Mouse (Mus musculus): ENCODE results near the gene Pde10a. TPM values are rescaled to one million over a fixed set of nuclear protein-coding genes. Genes with fewer than 3 reads are reported as not detected.

Pde10a gene
- polyA plus RNA-seq, 1 experiment from 2014 or later: 1.7 TPM

- no peak overlapping the region for H3K4me2 ChIP-seq
- H3K4me1 ChIP-seq: no peaks in the 10 kb centered on the region
- 51% methylated on average over 13 of the region's 13 CpGs for WGBS (ENCODE audit: insufficient replicate concordance)
- no peak overlapping the region for H3K27ac ChIP-seq
- no peak overlapping the region for H3K4me3 ChIP-seq
- no peaks in the 10 kb centered on the region for H3K36me3 ChIP-seq
- H3K9ac ChIP-seq: no peak overlapping the region
- ATAC-seq: no peak
- no peaks in the 10 kb centered on the region; the same call in 1 of the 2 replicates for H3K27me3 ChIP-seq (replicated peaks)
- H3K9me3 ChIP-seq (replicated peaks): no peaks in the 10 kb centered on the region
Measured at GRCm38 (mm10) chr17:8892193-8892985, 367.2 kb downstream of the Pde10a start.

- Histone ChIP-seq H3K4me3 (no peak overlapping the region), H3K4me2 (no peak overlapping the region), H3K36me3 (no peaks in the 10 kb centered on the region), H3K9me3 (replicated peaks) (no peaks in the 10 kb centered on the region), H3K27me3 (replicated peaks) (no peaks in the 10 kb centered on the region; the same call in 1 of the 2 replicates), H3K4me1 (no peaks in the 10 kb centered on the region), H3K9ac (no peak overlapping the region), H3K27ac (no peak overlapping the region)
- WGBS (ENCODE audit: insufficient replicate concordance): 72% methylated on average over 14 of the region's 14 CpGs
- no peak for ATAC-seq
Measured at GRCm38 (mm10) chr17:8895991-8896390, 370.8 kb downstream of the Pde10a start.

- Histone ChIP-seq H3K27ac (no peak overlapping the region), H3K4me1 (no peaks in the 10 kb centered on the region), H3K4me2 (no peak overlapping the region), H3K9me3 (replicated peaks) (no peaks in the 10 kb centered on the region), H3K36me3 (no peaks in the 10 kb centered on the region), H3K27me3 (replicated peaks) (no peaks in the 10 kb centered on the region; the same call in 1 of the 2 replicates), H3K9ac (no peak overlapping the region), H3K4me3 (no peak overlapping the region)
- WGBS (ENCODE audit: insufficient replicate concordance): 72% methylated on average over 10 of the region's 10 CpGs
- ATAC-seq: no peak
Measured at GRCm38 (mm10) chr17:8897749-8898148, 372.6 kb downstream of the Pde10a start.

- Histone ChIP-seq H3K36me3 (no peaks in the 10 kb centered on the region), H3K4me3 (no peak overlapping the region), H3K27me3 (replicated peaks) (no peaks in the 10 kb centered on the region; the same call in 1 of the 2 replicates), H3K27ac (no peak overlapping the region), H3K9ac (no peak overlapping the region), H3K9me3 (replicated peaks) (no peaks in the 10 kb centered on the region), H3K4me2 (no peak overlapping the region), H3K4me1 (no peaks in the 10 kb centered on the region)
- ATAC-seq: no peak
- 79% methylated on average over 8 of the region's 8 CpGs for WGBS (ENCODE audit: insufficient replicate concordance)
Measured at GRCm38 (mm10) chr17:8898221-8898620, 373.0 kb downstream of the Pde10a start.

- no peak overlapping the region for H3K4me2 ChIP-seq
- H3K4me3 ChIP-seq: no peak overlapping the region
- no peaks in the 10 kb centered on the region for H3K4me1 ChIP-seq
- H3K9ac ChIP-seq: no peak overlapping the region
- no peak for ATAC-seq
- H3K36me3 ChIP-seq: no peaks in the 10 kb centered on the region
- WGBS (ENCODE audit: insufficient replicate concordance): 79% methylated on average over 7 of the region's 7 CpGs
- no peaks in the 10 kb centered on the region; the same call in 1 of the 2 replicates for H3K27me3 ChIP-seq (replicated peaks)
- no peak overlapping the region for H3K27ac ChIP-seq
- no peaks in the 10 kb centered on the region for H3K9me3 ChIP-seq (replicated peaks)
Measured at GRCm38 (mm10) chr17:8899212-8899611, 374.0 kb downstream of the Pde10a start.

- Histone ChIP-seq H3K27me3 (replicated peaks) (no peaks in the 10 kb centered on the region), H3K36me3 (no peaks in the 10 kb centered on the region), H3K27ac (no peak overlapping the region), H3K9ac (no peak overlapping the region), H3K9me3 (replicated peaks) (no peaks in the 10 kb centered on the region), H3K4me1 (no peaks in the 10 kb centered on the region), H3K4me2 (no peak overlapping the region), H3K4me3 (no peak overlapping the region)
- WGBS (ENCODE audit: insufficient replicate concordance): 78% methylated on average over 5 of the region's 5 CpGs
- no peak for ATAC-seq
Measured at GRCm38 (mm10) chr17:8903555-8904283, 378.5 kb downstream of the Pde10a start.

GRCm38 (mm10) chr17:8910571-8910970 lies 385.4 kb downstream of the Pde10a start:
- Histone ChIP-seq H3K4me1 (no peaks in the 10 kb centered on the region), H3K9ac (no peak overlapping the region), H3K4me3 (no peak overlapping the region), H3K27ac (no peak overlapping the region), H3K9me3 (replicated peaks) (no peaks in the 10 kb centered on the region), H3K4me2 (no peak overlapping the region), H3K36me3 (no peaks in the 10 kb centered on the region), H3K27me3 (replicated peaks) (no peaks in the 10 kb centered on the region)
- ATAC-seq: no peak
- 54% methylated on average over 5 of the region's 5 CpGs for WGBS (ENCODE audit: insufficient replicate concordance)

- Histone ChIP-seq H3K4me2 (no peak overlapping the region), H3K4me3 (no peak overlapping the region), H3K9ac (no peak overlapping the region), H3K9me3 (replicated peaks) (no peaks in the 10 kb centered on the region), H3K4me1 (no peaks in the 10 kb centered on the region), H3K27me3 (replicated peaks) (no peaks in the 10 kb centered on the region), H3K36me3 (no peaks in the 10 kb centered on the region), H3K27ac (no peak overlapping the region)
- no peak for ATAC-seq
- WGBS (ENCODE audit: insufficient replicate concordance): 70% methylated on average over 3 of the region's 3 CpGs
Measured at GRCm38 (mm10) chr17:8912933-8913332, 387.8 kb downstream of the Pde10a start.

GRCm38 (mm10) chr17:8915693-8916092 lies 390.5 kb downstream of the Pde10a start:
- Histone ChIP-seq H3K4me2 (no peak overlapping the region), H3K4me3 (no peak overlapping the region), H3K27ac (no peak overlapping the region), H3K9ac (no peak overlapping the region), H3K36me3 (no peaks in the 10 kb centered on the region), H3K9me3 (replicated peaks) (no peaks in the 10 kb centered on the region), H3K4me1 (no peaks in the 10 kb centered on the region), H3K27me3 (replicated peaks) (no peaks in the 10 kb centered on the region)
- ATAC-seq: no peak

- Histone ChIP-seq H3K9me3 (replicated peaks) (no peaks in the 10 kb centered on the region), H3K27ac (no peak overlapping the region), H3K4me3 (no peak overlapping the region), H3K9ac (no peak overlapping the region), H3K4me2 (no peak overlapping the region), H3K27me3 (replicated peaks) (peaks cover 9% of the 10 kb centered on the region), H3K4me1 (no peaks in the 10 kb centered on the region), H3K36me3 (no peaks in the 10 kb centered on the region)
- no peak for ATAC-seq
- WGBS (ENCODE audit: insufficient replicate concordance): 38% methylated on average over 4 of the region's 4 CpGs
Measured at GRCm38 (mm10) chr17:8923074-8923473, 397.9 kb downstream of the Pde10a start.

GRCm38 (mm10) chr17:8923727-8924126 lies 398.6 kb downstream of the Pde10a start:
- no peak overlapping the region for H3K9ac ChIP-seq
- ATAC-seq: no peak
- WGBS (ENCODE audit: insufficient replicate concordance): 51% methylated on average over 8 of the region's 8 CpGs
- no peak overlapping the region for H3K4me2 ChIP-seq
- no peaks in the 10 kb centered on the region for H3K9me3 ChIP-seq (replicated peaks)
- no peaks in the 10 kb centered on the region for H3K4me1 ChIP-seq
- H3K27ac ChIP-seq: no peak overlapping the region
- no peaks in the 10 kb centered on the region for H3K36me3 ChIP-seq
- H3K27me3 ChIP-seq (replicated peaks): peaks cover 9% of the 10 kb centered on the region
- no peak overlapping the region for H3K4me3 ChIP-seq

- no peak for ATAC-seq
- no peak overlapping the region for H3K4me2 ChIP-seq
- H3K36me3 ChIP-seq: no peaks in the 10 kb centered on the region
- no peak overlapping the region for H3K4me3 ChIP-seq
- no peaks in the 10 kb centered on the region for H3K9me3 ChIP-seq (replicated peaks)
- H3K9ac ChIP-seq: no peak overlapping the region
- 63% methylated on average over 10 of the region's 10 CpGs for WGBS (ENCODE audit: insufficient replicate concordance)
- H3K27me3 ChIP-seq (replicated peaks): peaks cover 9% of the 10 kb centered on the region
- H3K27ac ChIP-seq: no peak overlapping the region
- no peaks in the 10 kb centered on the region for H3K4me1 ChIP-seq
Measured at GRCm38 (mm10) chr17:8925819-8926383, 400.7 kb downstream of the Pde10a start.
